Mouse (Mus musculus) midbrain, embryonic 14.5 days (tissue): ENCODE measurements at regions not wholly inside any gene's neighbourhood (a gene's known extent, or its start where the extent isn't known, plus 50 kb on each side); places are given as distances from the start of the nearest gene placed in this dataset.

Source experiments
- ATAC-seq: fragments of 200-750 bp; cut with Nextera tagmentation; 2 replicates; pipeline ENCODE4 v1.8.0; 2017; ENCODE audit warnings: moderate number of reproducible peaks, moderate library complexity; ENCODE audit not compliant: low FRiP score, low TSS enrichment
- DNase-seq: peaks from one replicate; pipeline ENCODE4 v3.0.0-alpha.2; 2015
- H3K27ac ChIP-seq: fragments of 300-500 bp; sonication (generic); replicated peaks from 2 replicates; pipeline ENCODE4 v1.5.1; 2014; ENCODE audit warnings: mild to moderate bottlenecking, low read depth, low read length, moderate library complexity
- H3K27me3 ChIP-seq: fragments of 300-500 bp; sonication (generic); 2 replicates; pipeline ENCODE4 v1.6.1; 2014; ENCODE audit warnings: low read length, control low read depth, mixed read lengths; ENCODE audit not compliant: control insufficient read depth, insufficient read depth
- H3K36me3 ChIP-seq: fragments of 300-500 bp; sonication (generic); 2 replicates; pipeline ENCODE4 v1.6.1; 2014; ENCODE audit warnings: low read length, control low read depth; ENCODE audit not compliant: control insufficient read depth, insufficient read depth
- H3K4me1 ChIP-seq: fragments of 300-500 bp; sonication (generic); 2 replicates; pipeline ENCODE4 v1.6.1; 2014; ENCODE audit warnings: mild to moderate bottlenecking, antibody characterized with exemption, low read length, control low read depth; ENCODE audit not compliant: control insufficient read depth, insufficient read depth
- H3K4me2 ChIP-seq: fragments of 300-500 bp; sonication (generic); 2 replicates; pipeline ENCODE4 v1.6.1; 2014; ENCODE audit warnings: mild to moderate bottlenecking, low read length, moderate library complexity
- H3K4me3 ChIP-seq: fragments of 300-500 bp; sonication (generic); replicated peaks from 2 replicates; pipeline ENCODE4 v1.5.1; 2014; ENCODE audit warnings: low read depth, low read length
- H3K9ac ChIP-seq: fragments of 300-500 bp; sonication (generic); replicated peaks from 2 replicates; pipeline ENCODE4 v1.6.1; 2014; ENCODE audit warnings: mild to moderate bottlenecking, low read length, moderate library complexity
- H3K9me3 ChIP-seq: fragments of 300-500 bp; sonication (generic); 2 replicates; pipeline ENCODE4 v1.6.1; 2016; ENCODE audit warnings: low read length, control low read depth, mixed read lengths; ENCODE audit not compliant: control insufficient read depth
- WGBS: fragments of 180-500 bp; shearing (Covaris S2); extraction: QIAGEN DNeasy Blood & Tissue Kit; methylation state at CpG from one replicate; pipeline ENCODE4 v1.1.7; 2014; 5-methylcytosine and 5-hydroxymethylcytosine counted together

DNA sequence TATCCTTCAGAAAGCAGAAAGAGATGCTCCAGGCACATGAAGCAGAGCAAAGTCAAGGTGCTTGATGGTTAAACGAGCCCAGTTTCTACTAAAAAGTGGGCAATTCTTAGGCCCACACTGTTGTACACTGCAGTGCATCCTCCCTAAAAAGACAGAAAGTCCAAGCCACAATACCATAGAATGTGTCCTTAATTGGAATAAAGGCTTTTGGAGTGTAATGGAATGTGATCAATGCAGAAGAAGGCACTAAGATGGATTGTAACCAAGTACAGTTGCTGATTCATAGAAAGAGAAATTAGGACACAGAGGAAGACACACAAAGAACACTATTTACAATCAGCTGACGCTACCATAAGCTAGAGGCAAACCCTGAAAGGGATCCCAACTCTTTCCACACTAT lies 201.3 kb downstream of the Cpe start:
- no peak for DNase-seq
- H3K9me3 ChIP-seq: no peaks in the 10 kb centered on the region
- no peak for ATAC-seq
- H3K4me3 ChIP-seq: no peak overlapping the region
- no peak overlapping the region for H3K4me2 ChIP-seq
- no peaks in the 10 kb centered on the region for H3K27me3 ChIP-seq
- H3K9ac ChIP-seq: no peak overlapping the region
- no peaks in the 10 kb centered on the region for H3K36me3 ChIP-seq
- 93% methylated on average over 2 of the region's 2 CpGs for WGBS
- no peaks in the 10 kb centered on the region for H3K4me1 ChIP-seq
- H3K27ac ChIP-seq: no peak overlapping the region

DNA sequence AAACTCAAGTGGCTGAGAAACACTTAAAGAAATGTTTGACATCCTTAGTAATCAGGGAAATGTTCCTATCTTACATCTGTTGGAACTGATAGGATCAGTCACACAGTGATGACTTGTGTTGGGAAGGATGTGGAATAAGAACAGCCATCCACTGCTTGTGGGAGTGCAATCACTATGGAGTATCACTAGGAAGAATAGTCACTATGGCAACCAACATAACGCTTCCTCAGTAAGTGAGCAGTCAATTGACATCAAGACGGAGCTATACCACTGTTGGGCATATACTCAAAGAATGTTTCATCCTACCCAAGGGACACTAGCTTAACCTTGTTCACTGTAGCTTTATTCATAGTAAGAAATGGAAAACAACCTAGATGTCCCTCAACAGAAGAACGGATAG lies 204.8 kb downstream of the Cpe start:
- no peak for ATAC-seq
- no peak overlapping the region for H3K4me2 ChIP-seq
- 53% methylated on average over 3 of the region's 3 CpGs for whole genome bisulfite sequencing
- H3K27me3 ChIP-seq: no peaks in the 10 kb centered on the region
- no peaks in the 10 kb centered on the region for H3K36me3 ChIP-seq
- no peak overlapping the region for H3K4me3 ChIP-seq
- no peaks in the 10 kb centered on the region for H3K4me1 ChIP-seq
- no peaks in the 10 kb centered on the region for H3K9me3 ChIP-seq
- no peak overlapping the region for H3K9ac ChIP-seq
- no peak for DNase-seq
- H3K27ac ChIP-seq: no peak overlapping the region

DNA sequence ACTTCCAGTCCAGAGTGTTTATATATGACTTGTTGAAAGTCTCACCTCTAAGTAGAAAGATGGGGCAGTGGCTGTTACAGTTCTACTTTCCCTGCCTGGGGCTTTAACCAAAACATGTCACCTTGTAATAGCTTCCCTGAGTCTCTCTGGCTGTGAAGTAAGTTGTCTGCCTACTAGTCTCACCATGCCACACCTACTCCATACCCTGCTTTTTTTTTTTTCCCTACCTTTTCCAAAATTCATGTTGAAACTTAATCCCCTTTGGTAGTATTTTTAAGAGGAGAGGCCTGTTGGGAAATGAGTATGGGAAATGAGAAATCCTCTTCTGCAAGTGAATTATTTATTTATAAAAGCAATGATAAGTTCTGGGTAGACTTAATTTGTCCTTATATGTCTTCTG lies 219.6 kb downstream of the Cpe start:
- Histone ChIP-seq H3K9ac (no peak overlapping the region), H3K9me3 (no peaks in the 10 kb centered on the region), H3K36me3 (no peaks in the 10 kb centered on the region), H3K27me3 (no peaks in the 10 kb centered on the region), H3K4me1 (no peaks in the 10 kb centered on the region), H3K27ac (no peak overlapping the region), H3K4me3 (no peak overlapping the region), H3K4me2 (no peak overlapping the region)
- DNase-seq: no peak
- ATAC-seq: no peak

DNA sequence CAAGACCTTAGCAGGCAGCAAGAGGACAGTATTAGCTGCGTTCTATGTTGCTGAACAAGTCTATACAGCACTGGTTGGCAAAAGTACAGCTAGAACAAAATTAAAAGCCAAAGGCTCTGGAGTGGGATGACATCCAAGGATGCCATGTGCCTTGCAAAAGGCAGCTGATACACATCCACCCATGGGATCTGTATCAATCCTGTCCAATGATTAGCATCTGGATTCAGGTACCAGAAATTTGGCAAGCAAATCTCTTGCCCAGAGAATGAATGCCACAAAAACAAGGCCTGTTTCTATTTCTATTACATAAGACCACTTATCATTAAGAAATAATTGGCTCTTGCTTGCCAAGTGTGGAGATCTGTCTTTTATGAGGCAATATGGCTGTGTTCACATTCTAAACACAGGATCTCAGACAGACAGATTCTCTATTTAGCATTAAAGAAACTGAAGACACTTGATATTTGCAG lies 220.0 kb downstream of the Cpe start:
- no peaks in the 10 kb centered on the region for H3K27me3 ChIP-seq
- H3K4me1 ChIP-seq: no peaks in the 10 kb centered on the region
- H3K9me3 ChIP-seq: no peaks in the 10 kb centered on the region
- H3K9ac ChIP-seq: no peak overlapping the region
- WGBS: 89% methylated on average over 1 of the region's 1 CpGs
- no peak overlapping the region for H3K4me2 ChIP-seq
- H3K27ac ChIP-seq: no peak overlapping the region
- ATAC-seq (no peak), DNase-seq (no peak)
- no peaks in the 10 kb centered on the region for H3K36me3 ChIP-seq
- H3K4me3 ChIP-seq: no peak overlapping the region

DNA sequence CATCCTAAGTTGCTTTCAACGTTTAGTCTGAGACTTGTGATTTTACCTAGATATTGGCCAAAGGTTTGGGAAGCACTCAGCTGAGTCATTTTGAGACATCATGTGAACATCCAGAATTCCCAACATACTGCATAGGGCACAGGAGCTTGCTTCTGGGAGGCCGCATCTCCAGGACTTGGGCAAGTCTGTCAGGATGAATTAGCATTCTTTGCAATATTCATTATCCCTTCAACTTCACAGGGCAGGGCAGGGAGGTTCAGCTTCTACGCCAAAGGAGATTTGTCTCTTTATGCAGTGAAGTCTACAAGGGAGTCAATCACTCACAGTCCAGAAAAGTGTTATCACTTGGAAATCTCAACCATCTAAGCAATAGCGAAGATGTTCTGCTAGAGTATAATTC lies 231.7 kb downstream of the Cpe start:
- WGBS: 74% methylated on average over 4 of the region's 4 CpGs
- Histone ChIP-seq H3K4me2 (no peak overlapping the region), H3K9me3 (no peaks in the 10 kb centered on the region), H3K9ac (no peak overlapping the region), H3K4me1 (no peaks in the 10 kb centered on the region), H3K4me3 (no peak overlapping the region), H3K36me3 (no peaks in the 10 kb centered on the region), H3K27ac (no peak overlapping the region), H3K27me3 (no peaks in the 10 kb centered on the region)
- ATAC-seq (no peak), DNase-seq (no peak)

DNA sequence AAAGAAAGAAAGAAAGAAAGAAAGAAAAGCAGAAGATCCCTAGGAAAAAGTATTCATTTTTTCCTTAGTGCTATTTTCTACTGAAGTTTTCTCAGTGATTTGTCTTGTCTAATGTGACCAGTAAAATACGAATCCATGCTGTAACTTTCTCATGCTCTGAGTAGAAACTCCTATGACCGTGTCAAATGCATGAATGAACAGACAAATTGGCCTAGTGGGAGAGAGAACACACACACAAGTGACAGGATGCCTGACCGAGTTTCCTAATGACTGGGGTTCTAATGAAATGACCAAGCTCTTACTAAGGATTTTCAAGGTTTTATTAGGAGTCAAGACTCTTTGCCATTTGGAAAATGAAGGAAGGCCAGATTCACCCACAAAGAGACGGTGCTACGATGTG lies 235.9 kb downstream of the Cpe start:
- ATAC-seq (no peak), DNase-seq (no peak)
- H3K4me3 ChIP-seq: no peak overlapping the region
- H3K4me1 ChIP-seq: no peaks in the 10 kb centered on the region
- 70% methylated on average over 5 of the region's 5 CpGs for WGBS
- H3K9ac ChIP-seq: no peak overlapping the region
- no peak overlapping the region for H3K27ac ChIP-seq
- no peaks in the 10 kb centered on the region for H3K27me3 ChIP-seq
- H3K9me3 ChIP-seq: no peaks in the 10 kb centered on the region
- H3K4me2 ChIP-seq: no peak overlapping the region
- no peaks in the 10 kb centered on the region for H3K36me3 ChIP-seq

DNA sequence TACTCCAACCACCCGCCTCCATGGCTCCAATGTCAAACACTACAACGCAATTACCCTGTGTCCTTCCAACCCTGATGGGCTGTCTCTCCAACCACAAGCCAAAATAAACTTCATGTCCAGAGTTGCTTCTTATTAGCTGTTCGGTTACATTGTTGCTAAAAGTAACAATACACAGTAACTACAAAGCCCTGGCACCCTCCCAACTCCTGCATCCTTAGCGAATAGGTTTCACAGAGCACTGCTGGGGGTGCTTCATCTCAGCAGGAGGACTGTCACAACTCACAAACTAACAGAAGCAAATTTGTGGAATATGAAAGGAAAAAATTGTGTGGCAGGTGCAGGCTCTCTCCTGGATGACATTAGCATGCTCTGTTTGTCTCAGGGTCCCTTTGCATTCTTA lies 238.1 kb downstream of the Cpe start:
- WGBS: 72% methylated on average over 4 of the region's 4 CpGs
- ATAC-seq: no peak

DNA sequence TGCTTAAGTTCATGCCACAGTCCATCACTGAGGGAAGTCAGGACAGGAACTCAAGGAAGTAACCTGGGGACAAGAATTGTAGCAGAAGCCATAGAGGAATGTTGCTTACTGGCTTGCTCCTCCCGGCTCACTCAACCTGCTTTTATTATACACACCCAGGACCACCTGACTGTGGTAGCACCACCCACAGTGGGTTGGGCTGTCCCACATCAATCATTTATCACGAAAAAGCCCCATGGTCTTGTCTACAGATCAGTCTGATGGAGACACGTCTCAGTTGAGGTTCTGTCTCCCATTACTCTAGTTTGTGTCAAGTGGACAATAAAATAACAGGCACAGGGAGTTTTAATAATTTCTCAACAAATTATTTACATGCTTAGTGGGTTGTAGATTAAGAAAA lies 239.3 kb upstream of the Tll1 start:
- H3K4me1 ChIP-seq: no peaks in the 10 kb centered on the region
- no peak overlapping the region for H3K4me3 ChIP-seq
- no peaks in the 10 kb centered on the region for H3K36me3 ChIP-seq
- no peak overlapping the region for H3K27ac ChIP-seq
- no peak overlapping the region for H3K9ac ChIP-seq
- H3K4me2 ChIP-seq: no peak overlapping the region
- DNase-seq (no peak), ATAC-seq (no peak)
- H3K9me3 ChIP-seq: no peaks in the 10 kb centered on the region
- 82% methylated on average over 3 of the region's 3 CpGs for WGBS
- H3K27me3 ChIP-seq: no peaks in the 10 kb centered on the region

More for the DNA sequence above, 238.1 kb downstream of the Cpe start:
- no peak for DNase-seq
- H3K36me3 ChIP-seq: no peaks in the 10 kb centered on the region
- no peaks in the 10 kb centered on the region for H3K4me1 ChIP-seq
- no peak overlapping the region for H3K4me3 ChIP-seq
- H3K9me3 ChIP-seq: no peaks in the 10 kb centered on the region
- H3K27ac ChIP-seq: no peak overlapping the region
- H3K27me3 ChIP-seq: no peaks in the 10 kb centered on the region
- no peak overlapping the region for H3K9ac ChIP-seq
- H3K4me2 ChIP-seq: no peak overlapping the region

DNA sequence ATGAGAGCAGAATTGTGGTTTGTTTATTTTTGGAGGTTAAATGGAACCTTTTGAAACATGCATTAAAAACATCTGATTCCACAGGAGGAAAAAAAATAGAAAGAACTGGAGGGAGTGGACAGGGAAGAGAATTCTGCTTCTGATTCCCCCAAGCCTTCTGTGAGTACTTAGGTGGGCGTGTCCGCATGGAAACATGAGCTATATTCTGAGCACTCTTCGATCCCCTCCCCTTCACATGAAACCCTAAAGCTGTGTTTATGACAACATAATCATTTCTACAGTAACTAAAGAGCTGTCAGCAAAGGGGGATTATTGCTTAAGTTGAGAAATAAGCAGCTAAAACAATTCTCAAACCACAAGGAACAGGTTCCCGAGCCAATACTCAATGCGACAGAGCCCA lies 238.4 kb upstream of the Tll1 start:
- Histone ChIP-seq H3K4me2 (no peak overlapping the region), H3K9me3 (no peaks in the 10 kb centered on the region), H3K4me3 (no peak overlapping the region), H3K27me3 (no peaks in the 10 kb centered on the region), H3K27ac (no peak overlapping the region), H3K9ac (no peak overlapping the region), H3K4me1 (no peaks in the 10 kb centered on the region), H3K36me3 (no peaks in the 10 kb centered on the region)
- DNase-seq (no peak), ATAC-seq (no peak)
- 92% methylated on average over 5 of the region's 5 CpGs for WGBS
